Mouse (Mus musculus): ENCODE data around the gene Frmd4a. TPM values are rescaled to one million over a fixed set of nuclear protein-coding genes. Genes with fewer than 3 reads are reported as not detected.
A peak's percentile ranks its signal among the peaks of the same experiment; 100 is the strongest.

The Frmd4a gene
- polyA plus RNA-seq, 1 experiment from 2014 or later, result 22.9 TPM

DNA sequence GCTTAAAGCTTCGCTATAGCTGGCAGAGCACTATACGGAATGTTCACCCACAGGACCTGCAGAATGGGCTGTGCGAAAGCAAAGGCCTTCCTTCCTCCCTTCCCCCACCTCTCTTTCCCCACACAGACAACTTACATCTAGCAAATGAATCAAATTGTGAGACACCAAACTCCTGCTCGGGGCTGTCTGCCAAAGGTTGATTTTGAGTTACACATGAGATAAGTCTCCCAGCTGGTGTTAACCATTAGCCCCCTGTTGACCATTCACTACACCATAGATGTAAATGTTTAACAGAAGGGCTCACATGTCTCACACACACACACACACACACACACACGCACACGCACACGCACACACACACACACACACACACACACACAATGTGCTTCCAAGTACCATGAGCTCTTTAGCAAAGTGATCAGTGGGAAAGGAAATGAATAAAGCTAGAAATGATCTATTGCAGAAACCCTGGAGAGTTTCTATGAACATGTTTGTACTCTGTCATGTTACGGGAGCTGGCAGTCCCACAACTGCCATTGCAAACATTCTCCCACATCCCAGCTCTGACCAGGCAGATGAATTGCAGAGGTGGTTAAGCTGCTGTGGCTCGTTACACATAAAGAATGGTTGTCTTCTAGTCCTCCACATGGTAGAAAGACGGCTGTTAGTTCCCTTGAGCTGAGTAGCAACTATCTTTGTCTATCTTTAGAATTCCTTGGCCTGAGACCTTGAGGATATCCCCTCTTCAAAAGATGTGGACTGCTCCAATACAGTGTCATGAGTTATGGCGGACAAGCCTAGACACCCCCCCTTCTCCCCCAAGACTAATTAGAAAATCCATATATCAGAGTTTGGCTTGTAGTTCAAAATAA, 492.9 kb downstream of the Frmd4a start:
- Histone ChIP-seq H3K27me3 (replicated peaks) (no peaks in the 10 kb centered on the region), H3K4me3 (replicated peaks) (no peak overlapping the region), H3K9ac (no peak overlapping the region), H3K4me2 (0 out of 2 replicates have a peak overlapping the region, but pooled peaks have one; percentile 1), H3K27ac (peak overlapping the region; percentile 86), H3K4me1 (peaks cover 23% of the 10 kb centered on the region), H3K9me3 (no peaks in the 10 kb centered on the region), H3K36me3 (no peaks in the 10 kb centered on the region)
- WGBS, result 48% methylated on average over 11 of the region's 11 CpGs
- ATAC-seq (ENCODE audit: insufficient read depth, low FRiP score, low read depth), result peak; percentile 65

DNA sequence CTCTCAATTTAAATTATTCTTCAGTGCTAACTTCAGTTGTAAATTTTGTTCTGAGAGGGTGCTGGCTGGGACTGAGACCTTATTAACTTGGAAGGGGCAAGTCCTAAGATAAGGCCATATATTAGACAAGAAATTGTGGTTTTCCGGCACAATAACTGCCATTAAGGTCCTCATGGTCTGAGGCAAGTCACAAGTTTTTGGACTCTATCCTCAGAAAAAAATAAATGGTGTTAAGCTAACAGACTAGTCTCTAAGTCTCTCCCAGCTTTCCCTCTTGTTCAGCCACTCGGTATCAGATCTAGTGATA, 493.5 kb downstream of the Frmd4a start:
- Histone ChIP-seq H3K9me3 (no peaks in the 10 kb centered on the region), H3K27ac (peak overlapping the region; percentile 70; the same call in 1 of the 2 replicates), H3K4me1 (peaks cover 24% of the 10 kb centered on the region), H3K4me2 (no peak overlapping the region), H3K9ac (no peak overlapping the region), H3K36me3 (no peaks in the 10 kb centered on the region), H3K4me3 (replicated peaks) (no peak overlapping the region), H3K27me3 (replicated peaks) (no peaks in the 10 kb centered on the region)
- 87% methylated on average over 2 of the region's 2 CpGs for WGBS
- ATAC-seq (ENCODE audit: insufficient read depth, low FRiP score, low read depth), result no peak

DNA sequence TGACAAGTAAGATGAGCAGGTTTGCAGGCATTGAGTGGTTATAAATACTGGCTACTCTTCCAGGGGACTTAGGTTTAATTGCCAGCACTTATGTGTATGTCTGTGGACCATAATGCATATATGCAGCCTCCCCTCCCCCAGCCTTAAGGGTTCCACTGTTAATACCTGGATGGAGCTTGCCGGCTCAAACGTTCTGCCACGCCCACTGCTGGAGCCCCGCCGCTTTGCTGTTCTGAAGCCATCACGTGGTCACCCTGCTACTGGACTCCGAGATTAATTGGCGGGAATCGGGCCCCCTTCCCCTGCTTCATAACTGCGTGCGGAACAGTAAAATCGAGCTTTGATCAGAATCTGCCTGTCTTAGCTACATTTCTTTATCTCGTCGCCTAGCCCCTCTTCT, 495.1 kb downstream of the Frmd4a start:
- no peak overlapping the region for H3K27ac ChIP-seq
- peaks cover 31% of the 10 kb centered on the region for H3K4me1 ChIP-seq
- H3K4me2 ChIP-seq, result peak overlapping the region; percentile 11; the same call in 1 of the 2 replicates
- H3K9me3 ChIP-seq, result no peaks in the 10 kb centered on the region
- WGBS, result 50% methylated on average over 14 of the region's 14 CpGs
- ATAC-seq (ENCODE audit: insufficient read depth, low FRiP score, low read depth), result no peak
- H3K27me3 ChIP-seq (replicated peaks), result no peaks in the 10 kb centered on the region
- H3K9ac ChIP-seq, result no peak overlapping the region
- H3K4me3 ChIP-seq (replicated peaks), result no peak overlapping the region
- H3K36me3 ChIP-seq, result no peaks in the 10 kb centered on the region

DNA sequence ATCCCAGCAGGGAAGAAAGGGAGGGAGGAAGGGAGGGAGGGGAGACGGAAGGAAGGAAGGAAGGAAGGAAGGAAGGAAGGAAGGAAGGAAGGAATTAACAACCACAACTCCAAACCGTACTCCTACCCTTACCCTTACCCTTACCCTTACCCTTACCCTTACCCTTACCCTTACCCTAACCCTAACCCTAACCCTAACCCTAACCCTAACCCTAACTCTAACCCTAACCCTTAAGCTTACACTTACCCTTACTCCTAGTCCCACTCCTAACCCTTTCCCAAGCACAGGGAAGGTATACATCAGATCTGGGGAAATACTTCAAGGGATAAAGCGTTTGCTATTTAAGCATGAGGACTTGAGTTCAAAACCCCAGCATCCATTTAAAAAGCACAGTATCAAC, 498.4 kb downstream of the Frmd4a start:
- Histone ChIP-seq H3K27ac (peak overlapping the region; percentile 49), H3K4me3 (replicated peaks) (no peak overlapping the region), H3K36me3 (no peaks in the 10 kb centered on the region), H3K9ac (no peak overlapping the region), H3K9me3 (no peaks in the 10 kb centered on the region), H3K4me1 (peaks cover 12% of the 10 kb centered on the region; the same call in 1 of the 2 replicates), H3K27me3 (replicated peaks) (no peaks in the 10 kb centered on the region), H3K4me2 (no peak overlapping the region)
- 84% methylated on average over 3 of the region's 3 CpGs for WGBS
- no peak for ATAC-seq (ENCODE audit: insufficient read depth, low FRiP score, low read depth)

DNA sequence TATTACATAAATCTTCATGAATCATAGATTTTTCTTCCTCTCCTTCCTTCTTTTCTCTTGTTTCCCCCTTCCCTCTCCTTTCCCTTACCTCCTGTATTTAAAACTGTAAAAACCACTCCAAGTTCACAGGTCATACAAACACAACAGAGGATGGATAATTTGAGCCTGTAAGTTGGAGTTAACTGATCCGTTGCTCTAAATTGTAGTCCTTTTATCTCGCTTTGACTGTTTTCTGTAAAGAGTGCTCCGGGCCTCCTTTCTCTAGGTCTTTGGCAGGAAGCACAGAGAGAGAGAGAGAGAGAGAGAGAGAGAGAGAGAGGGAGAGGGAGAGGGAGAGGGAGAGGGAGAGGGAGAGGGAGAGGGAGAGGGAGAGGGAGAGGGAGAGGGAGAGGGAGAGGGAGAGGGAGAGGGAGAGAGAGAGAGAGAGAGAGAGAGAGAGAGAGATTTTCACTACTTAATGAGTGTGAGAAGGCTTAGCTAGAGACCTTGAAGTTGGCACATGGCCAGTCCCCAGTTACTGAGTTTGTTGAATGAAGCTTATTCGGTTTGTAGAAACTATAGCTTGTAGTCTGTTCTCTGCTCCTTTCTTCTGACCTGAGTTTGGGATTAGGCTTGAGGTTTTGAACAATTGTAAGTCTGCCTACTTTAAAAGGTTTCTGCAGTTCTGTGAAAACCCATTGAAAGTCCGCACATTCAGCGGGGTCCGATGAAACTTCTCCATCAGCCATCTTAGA, 499.5 kb downstream of the Frmd4a start:
- WGBS, result 26% methylated on average over 7 of the region's 7 CpGs
- no peak overlapping the region; the same call in 1 of the 2 replicates for H3K4me3 ChIP-seq (replicated peaks)
- peak overlapping the region; percentile 1; the same call in 1 of the 2 replicates for H3K4me2 ChIP-seq
- H3K4me1 ChIP-seq, result peaks cover 12% of the 10 kb centered on the region; the same call in 1 of the 2 replicates
- no peaks in the 10 kb centered on the region for H3K9me3 ChIP-seq
- no peaks in the 10 kb centered on the region for H3K36me3 ChIP-seq
- ATAC-seq (ENCODE audit: insufficient read depth, low FRiP score, low read depth), result peak; percentile 56; the same call in 1 of the 2 replicates
- H3K27me3 ChIP-seq (replicated peaks), result no peaks in the 10 kb centered on the region
- H3K9ac ChIP-seq, result no peak overlapping the region
- H3K27ac ChIP-seq, result peak overlapping the region; percentile 87

DNA sequence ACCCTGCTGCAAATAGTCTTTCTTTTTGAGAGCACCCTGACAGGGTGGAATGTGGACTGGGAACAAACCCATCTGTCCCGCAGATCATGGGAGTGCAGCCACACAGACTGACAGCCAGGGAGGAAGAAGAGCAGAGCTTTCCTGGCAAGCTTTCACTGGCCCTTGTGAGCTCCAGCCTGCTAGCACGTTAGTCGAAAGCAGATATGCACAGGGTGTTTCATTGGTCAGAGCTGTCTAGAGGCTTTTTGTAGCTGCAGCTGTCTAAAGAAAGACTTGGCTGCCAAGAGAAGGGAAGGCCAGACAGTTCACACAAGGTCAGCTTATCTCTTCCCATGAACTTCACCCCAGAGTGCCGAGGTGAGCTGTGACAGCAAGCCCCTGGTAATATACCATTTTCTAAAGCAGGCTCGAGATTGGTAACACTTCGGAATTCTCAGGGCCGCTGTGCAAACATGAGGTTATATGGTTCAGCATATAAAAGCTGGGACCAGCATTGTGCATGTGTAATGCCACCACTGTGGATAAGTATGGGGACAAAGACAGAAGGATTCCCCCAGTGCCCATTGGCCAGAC, 500.1 kb downstream of the Frmd4a start:
- Histone ChIP-seq H3K27ac (peak overlapping the region; percentile 87), H3K4me1 (peaks cover 12% of the 10 kb centered on the region; the same call in 1 of the 2 replicates), H3K4me3 (replicated peaks) (no peak overlapping the region; the same call in 1 of the 2 replicates), H3K9me3 (no peaks in the 10 kb centered on the region), H3K4me2 (peak overlapping the region; percentile 1; the same call in 1 of the 2 replicates), H3K27me3 (replicated peaks) (no peaks in the 10 kb centered on the region), H3K9ac (no peak overlapping the region), H3K36me3 (no peaks in the 10 kb centered on the region)
- 19% methylated on average over 7 of the region's 7 CpGs for WGBS
- ATAC-seq (ENCODE audit: insufficient read depth, low FRiP score, low read depth), result peak; percentile 78

DNA sequence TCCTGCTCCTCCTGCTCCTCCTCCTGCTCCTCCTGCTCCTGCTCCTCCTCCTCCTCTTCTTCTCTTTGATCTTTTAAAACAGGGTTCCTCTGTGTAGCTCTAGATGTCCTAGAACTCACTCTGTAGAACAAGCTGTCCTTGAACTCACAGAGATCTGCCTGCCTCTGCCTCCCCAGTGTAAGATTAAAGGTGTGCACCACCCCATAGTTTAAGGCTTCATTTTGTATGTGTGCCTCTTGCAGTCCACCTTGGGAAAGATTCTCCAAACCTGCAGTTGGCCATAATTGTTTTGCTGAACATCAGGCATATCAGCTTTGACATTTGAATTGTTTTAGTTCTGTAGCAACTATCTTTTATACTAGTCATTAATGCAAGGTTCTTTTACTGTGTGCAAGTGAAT, 501.0 kb downstream of the Frmd4a start:
- Histone ChIP-seq H3K27me3 (replicated peaks) (no peaks in the 10 kb centered on the region), H3K36me3 (no peaks in the 10 kb centered on the region), H3K9me3 (no peaks in the 10 kb centered on the region), H3K4me3 (replicated peaks) (no peak overlapping the region), H3K9ac (no peak overlapping the region), H3K4me2 (no peak overlapping the region), H3K27ac (no peak overlapping the region), H3K4me1 (peaks cover 12% of the 10 kb centered on the region; the same call in 1 of the 2 replicates)
- no peak for ATAC-seq (ENCODE audit: insufficient read depth, low FRiP score, low read depth)

DNA sequence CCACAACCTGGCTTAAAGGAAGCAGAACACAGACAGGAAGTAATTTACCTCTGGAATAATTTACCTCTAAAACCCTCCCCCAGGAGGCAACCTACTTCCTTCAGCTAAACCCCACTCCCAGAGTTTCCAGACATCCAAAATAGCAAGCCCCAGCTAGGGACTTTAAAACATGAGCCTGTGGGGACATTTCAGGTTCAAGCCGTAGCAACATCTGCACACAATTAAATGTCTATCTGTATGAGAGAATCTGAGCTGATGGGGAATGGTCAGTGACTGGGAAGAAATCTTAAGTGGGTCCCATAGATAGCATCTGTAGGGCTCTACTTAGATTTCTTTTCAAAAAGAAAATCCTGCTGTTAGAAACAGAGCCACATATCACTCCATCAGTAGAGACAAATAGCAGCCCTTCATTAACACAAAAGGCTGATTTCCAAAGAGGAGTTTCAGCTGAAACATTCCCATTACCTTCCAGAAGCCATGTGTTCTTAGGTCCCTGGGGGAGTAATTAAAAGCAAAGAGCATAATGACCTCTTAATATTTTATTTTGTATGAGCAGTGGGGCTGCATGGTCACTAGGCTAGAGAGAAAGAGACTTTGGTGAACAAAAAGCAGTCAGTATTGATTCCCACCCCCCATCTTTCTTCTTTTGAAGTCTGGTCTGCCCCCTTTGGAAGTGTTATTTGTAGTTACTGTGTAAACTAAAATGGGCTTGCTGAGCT, 505.4 kb downstream of the Frmd4a start:
- H3K4me3 ChIP-seq (replicated peaks), result no peak overlapping the region
- 81% methylated on average over 1 of the region's 1 CpGs for WGBS
- H3K27me3 ChIP-seq (replicated peaks), result no peaks in the 10 kb centered on the region
- peaks cover 1% of the 10 kb centered on the region; the same call in 1 of the 2 replicates for H3K4me1 ChIP-seq
- H3K4me2 ChIP-seq, result no peak overlapping the region
- no peaks in the 10 kb centered on the region for H3K9me3 ChIP-seq
- H3K27ac ChIP-seq, result no peak overlapping the region
- H3K9ac ChIP-seq, result no peak overlapping the region
- ATAC-seq (ENCODE audit: insufficient read depth, low FRiP score, low read depth), result no peak
- H3K36me3 ChIP-seq, result no peaks in the 10 kb centered on the region

DNA sequence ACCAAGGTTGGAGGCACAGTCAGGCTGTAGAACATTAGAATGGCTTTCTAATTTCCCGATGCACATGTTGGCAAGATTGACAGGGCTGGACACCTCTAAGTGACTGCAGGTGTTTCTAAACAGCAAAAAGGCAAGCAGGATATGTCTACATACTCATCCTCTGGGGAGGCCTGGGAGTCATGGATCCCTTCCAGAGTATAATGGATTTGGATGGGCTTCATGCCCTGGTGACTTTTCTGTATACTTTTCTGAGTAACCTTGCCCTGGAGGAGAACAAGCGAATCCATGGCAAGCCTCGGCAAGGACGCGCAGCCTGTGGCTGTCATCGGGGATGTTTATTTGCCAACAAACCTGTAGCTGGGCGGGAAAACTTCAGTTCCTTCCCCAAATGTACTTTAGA, 509.6 kb downstream of the Frmd4a start:
- Histone ChIP-seq H3K9ac (no peak overlapping the region), H3K4me1 (no peaks in the 10 kb centered on the region), H3K4me3 (replicated peaks) (no peak overlapping the region), H3K27me3 (replicated peaks) (no peaks in the 10 kb centered on the region), H3K9me3 (no peaks in the 10 kb centered on the region), H3K36me3 (no peaks in the 10 kb centered on the region), H3K27ac (no peak overlapping the region), H3K4me2 (no peak overlapping the region)
- no peak for ATAC-seq (ENCODE audit: insufficient read depth, low FRiP score, low read depth)
- 84% methylated on average over 7 of the region's 7 CpGs for WGBS

DNA sequence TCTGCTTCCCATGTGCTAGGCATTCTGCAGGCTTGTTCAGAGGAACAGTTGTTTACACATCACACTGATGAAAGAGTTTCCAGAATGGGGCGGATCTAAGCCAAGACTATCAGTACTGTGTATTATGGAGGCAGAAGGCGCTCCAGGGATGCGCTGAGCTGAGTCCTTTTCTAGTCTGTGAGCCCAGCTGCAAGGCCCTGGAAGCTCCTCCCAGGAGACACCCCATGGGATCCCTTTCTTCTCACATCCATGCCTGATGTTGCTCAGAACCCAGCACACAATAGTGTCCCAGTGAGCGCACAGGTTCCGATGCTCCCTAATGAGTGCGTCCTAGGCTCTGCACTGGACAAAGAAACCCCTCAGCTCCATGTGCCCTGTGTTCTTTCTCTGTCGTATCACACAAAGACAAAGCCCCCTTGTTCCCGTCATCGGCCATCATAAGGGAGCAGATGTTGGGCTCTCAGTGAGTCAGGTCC, 511.8 kb downstream of the Frmd4a start:
- no peak overlapping the region for H3K4me3 ChIP-seq (replicated peaks)
- H3K9ac ChIP-seq, result no peak overlapping the region
- no peaks in the 10 kb centered on the region for H3K36me3 ChIP-seq
- 76% methylated on average over 9 of the region's 9 CpGs for WGBS
- H3K27ac ChIP-seq, result no peak overlapping the region
- no peaks in the 10 kb centered on the region for H3K9me3 ChIP-seq
- no peak for ATAC-seq (ENCODE audit: insufficient read depth, low FRiP score, low read depth)
- no peak overlapping the region for H3K4me2 ChIP-seq
- no peaks in the 10 kb centered on the region for H3K4me1 ChIP-seq
- no peaks in the 10 kb centered on the region for H3K27me3 ChIP-seq (replicated peaks)

DNA sequence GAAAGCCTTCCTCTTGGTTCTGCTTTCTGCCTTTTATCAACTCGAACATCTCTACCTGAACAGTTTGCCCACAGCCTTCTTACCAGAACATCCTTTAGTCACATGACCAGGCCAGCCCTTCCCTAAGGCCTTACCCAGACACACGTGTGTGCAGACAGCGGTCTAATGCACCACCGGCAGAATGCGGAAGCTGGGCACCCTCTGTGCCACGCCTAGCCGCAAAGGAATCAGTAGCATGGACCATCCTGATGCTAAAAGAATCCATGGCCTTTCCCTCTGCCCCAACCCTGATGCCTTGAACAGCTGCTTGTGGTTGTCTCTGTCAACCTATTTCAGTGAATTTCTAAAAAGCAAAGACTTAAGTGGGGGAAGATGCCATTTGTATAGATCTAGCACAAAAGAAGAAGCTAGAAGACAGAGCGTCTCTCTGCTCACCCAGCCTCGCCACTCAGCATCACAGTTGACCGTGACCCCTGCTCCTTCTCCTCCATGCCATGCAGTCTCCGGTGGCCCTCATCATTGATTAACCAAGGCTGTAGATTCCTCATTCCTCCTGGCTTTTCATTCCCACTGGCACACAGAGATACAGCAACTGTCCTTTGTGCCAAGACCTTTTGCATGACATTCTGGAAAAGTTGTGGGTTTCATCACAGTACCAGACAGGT, 514.1 kb downstream of the Frmd4a start:
- ATAC-seq (ENCODE audit: insufficient read depth, low FRiP score, low read depth), result no peak
- H3K9ac ChIP-seq, result no peak overlapping the region
- no peak overlapping the region for H3K4me2 ChIP-seq
- H3K9me3 ChIP-seq, result no peaks in the 10 kb centered on the region
- no peak overlapping the region for H3K4me3 ChIP-seq (replicated peaks)
- H3K27me3 ChIP-seq (replicated peaks), result no peaks in the 10 kb centered on the region
- no peaks in the 10 kb centered on the region for H3K4me1 ChIP-seq
- no peaks in the 10 kb centered on the region; the same call in 1 of the 2 replicates for H3K36me3 ChIP-seq
- WGBS, result 82% methylated on average over 11 of the region's 11 CpGs
- H3K27ac ChIP-seq, result no peak overlapping the region
